Mouse (Mus musculus): ENCODE results near the gene Coro6.

Gene Coro6

GRCm38 (mm10) chr11:77493512-77494343, 31.5 kb downstream of the Coro6 start, which contains the start of gene Git1:
TSS of gene Git1 (plus strand) at chr11:77493562.
- DNase-seq (ENCODE audit: low read depth, low spot score) = peak; percentile 69

GRCm38 (mm10) chr11:77494344-77494676, 32.1 kb downstream of the Coro6 start:
- no peak for DNase-seq (ENCODE audit: low read depth, low spot score)

GRCm38 (mm10) chr11:77494782-77495181, 32.6 kb downstream of the Coro6 start:
- no peak for DNase-seq (ENCODE audit: low read depth, low spot score)

DNA sequence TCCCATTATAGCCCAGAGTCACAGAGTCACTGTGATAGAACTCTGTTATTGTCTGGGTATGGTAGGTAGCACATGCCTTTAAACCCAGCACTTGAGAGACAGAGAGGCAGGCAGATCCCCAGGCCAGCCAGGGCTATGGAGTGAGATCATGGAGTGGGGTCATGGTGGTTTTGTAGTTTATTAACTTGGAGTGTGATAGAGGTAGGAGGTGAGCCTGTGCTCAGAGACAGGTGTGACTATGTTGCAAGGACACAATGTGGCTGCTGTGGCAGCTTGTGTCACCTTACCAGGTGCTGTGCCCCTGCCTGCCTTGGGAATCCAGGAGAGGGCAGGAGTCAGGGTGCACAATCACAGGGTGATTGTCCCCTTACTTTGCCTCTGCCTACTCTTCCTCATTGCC, 33.3 kb downstream of the Coro6 start:
- no peak for DNase-seq (ENCODE audit: low read depth, low spot score)

GRCm38 (mm10) chr11:77497341-77497756, 35.1 kb downstream of the Coro6 start:
- DNase-seq (ENCODE audit: low read depth, low spot score) = peak; percentile 66

- DNase-seq (ENCODE audit: low read depth, low spot score) = no peak
These were observed 35.6 kb downstream of the Coro6 start for GRCm38 (mm10) chr11:77497851-77498250.

GRCm38 (mm10) chr11:77498261-77499139, 36.3 kb downstream of the Coro6 start:
- no peak for DNase-seq (ENCODE audit: low read depth, low spot score)

GRCm38 (mm10) chr11:77499354-77499753, 37.1 kb downstream of the Coro6 start:
- no peak for DNase-seq (ENCODE audit: low read depth, low spot score)

GRCm38 (mm10) chr11:77500361-77501325, 38.4 kb downstream of the Coro6 start:
- no peak for DNase-seq (ENCODE audit: low read depth, low spot score)

DNA sequence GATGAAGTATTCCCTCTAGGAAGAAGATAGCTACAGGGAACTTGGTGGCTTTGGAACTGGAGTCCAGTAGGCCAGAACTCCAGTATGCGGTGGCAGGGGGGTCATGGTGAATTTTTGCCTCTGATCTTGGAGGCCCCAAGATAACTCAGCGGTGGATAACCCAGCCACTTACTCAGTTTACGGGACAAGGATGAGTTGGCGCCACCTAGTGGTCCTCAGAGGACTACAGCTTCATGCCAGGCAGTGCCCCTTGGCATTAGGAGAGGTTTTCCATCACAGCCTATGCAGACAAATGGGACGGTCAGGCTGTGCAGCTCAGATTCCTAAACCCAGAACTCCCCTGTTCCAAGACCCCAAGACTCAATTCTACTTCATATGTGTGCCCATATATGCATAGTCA, 39.2 kb downstream of the Coro6 start:
- peak; percentile 77 for DNase-seq (ENCODE audit: low read depth, low spot score)

GRCm38 (mm10) chr11:77501971-77502370, 39.8 kb downstream of the Coro6 start:
- DNase-seq (ENCODE audit: low read depth, low spot score) = no peak

- DNase-seq (ENCODE audit: low read depth, low spot score) = no peak
These were observed 40.3 kb downstream of the Coro6 start for GRCm38 (mm10) chr11:77502481-77502880.

DNA sequence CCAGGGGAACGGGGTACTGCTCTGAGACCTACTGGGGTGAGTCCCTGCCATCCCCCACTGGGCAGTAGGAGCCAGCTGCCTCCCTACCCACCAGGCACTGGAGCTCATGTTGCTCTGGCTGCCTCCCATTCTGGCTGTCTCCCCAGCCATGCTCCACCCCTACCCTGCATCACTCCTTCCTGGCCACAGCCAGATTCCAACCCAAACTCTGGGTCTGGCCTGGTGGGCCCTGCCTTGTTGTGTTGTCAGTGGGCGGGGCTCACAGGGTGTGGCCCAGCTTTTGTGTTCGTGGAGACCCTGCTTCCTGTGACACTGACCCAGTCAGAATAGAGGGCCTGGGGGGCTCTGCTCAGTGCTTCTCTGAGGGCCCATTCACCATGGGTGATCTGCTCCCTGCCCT, 41.3 kb downstream of the Coro6 start:
- no peak for DNase-seq (ENCODE audit: low read depth, low spot score)

GRCm38 (mm10) chr11:77504377-77504776, 42.2 kb downstream of the Coro6 start:
- DNase-seq (ENCODE audit: low read depth, low spot score) = no peak

DNA sequence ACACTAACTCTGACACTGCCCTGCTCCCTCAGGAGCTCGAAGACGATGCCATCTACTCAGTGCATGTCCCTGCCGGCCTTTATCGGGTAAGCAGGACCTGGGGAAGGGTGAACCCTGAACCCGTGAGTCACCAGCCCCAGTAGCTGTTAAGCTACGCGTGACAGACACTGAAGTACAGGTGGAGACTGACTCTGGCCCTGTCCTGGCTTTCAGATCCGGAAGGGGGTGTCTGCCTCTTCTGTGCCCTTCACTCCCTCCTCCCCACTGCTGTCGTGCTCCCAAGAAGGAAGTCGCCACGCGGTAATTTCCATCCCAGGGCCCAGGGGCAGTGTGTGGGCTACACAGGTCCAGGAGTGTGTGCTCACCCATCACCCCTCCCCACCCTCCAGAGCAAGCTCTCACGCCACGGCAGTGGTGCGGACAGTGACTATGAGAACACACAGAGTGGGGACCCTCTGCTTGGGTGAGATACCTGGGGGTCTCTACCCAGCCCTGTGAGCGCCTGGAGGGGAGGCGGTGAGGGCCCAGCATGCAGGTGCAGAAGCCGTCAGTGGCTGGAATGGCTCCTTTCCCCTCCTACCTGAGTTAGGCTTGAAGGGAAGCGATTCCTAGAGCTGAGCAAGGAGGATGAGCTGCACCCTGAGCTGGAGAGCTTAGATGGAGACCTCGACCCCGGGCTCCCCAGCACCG, 43.2 kb downstream of the Coro6 start:
- DNase-seq (ENCODE audit: low read depth, low spot score) = no peak

DNA sequence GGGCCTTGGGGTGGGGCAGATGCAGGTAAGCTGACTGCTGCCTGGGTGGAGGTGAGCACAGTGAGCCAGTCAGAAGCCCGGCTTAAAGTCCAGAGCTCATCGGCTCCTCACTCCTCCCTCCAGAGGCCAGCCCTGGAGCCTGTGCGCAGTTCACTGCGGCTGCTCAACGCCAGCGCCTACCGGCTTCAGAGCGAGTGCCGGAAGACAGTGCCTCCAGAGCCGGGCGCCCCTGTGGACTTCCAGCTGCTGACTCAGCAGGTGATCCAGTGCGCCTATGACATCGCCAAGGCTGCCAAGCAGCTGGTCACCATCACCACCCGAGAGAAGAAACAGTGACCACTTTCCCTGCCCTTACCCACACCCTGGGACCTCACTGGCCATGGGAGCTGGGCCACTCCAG, 44.1 kb downstream of the Coro6 start:
- DNase-seq (ENCODE audit: low read depth, low spot score) = no peak

GRCm38 (mm10) chr11:77506941-77507340, 44.7 kb downstream of the Coro6 start:
- DNase-seq (ENCODE audit: low read depth, low spot score) = no peak

DNA sequence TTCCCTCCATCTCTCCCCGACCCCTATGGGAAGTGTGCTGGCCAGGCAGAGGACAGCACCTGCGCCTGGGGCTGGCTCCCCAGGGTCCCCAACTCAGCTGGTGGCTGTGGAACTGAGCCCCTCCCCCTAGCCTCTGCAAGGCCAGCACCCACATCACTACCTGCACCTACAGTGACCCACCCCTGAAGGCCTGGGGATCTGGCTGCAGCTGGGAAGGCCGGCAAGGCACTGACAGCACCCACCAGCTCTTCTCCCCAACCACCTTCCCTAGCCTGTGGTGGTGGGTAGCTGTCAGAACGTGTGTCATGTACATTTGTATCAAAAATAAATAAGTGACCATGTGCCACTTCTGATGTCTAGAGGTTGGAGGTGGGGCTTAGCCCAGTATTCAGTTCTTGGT, 45.2 kb downstream of the Coro6 start:
- DNase-seq (ENCODE audit: low read depth, low spot score) = no peak

- peak; percentile 82 for DNase-seq (ENCODE audit: low read depth, low spot score)
These were observed 46.1 kb downstream of the Coro6 start for GRCm38 (mm10) chr11:77508068-77509021.

GRCm38 (mm10) chr11:77511336-77511735, 49.1 kb downstream of the Coro6 start:
- no peak for DNase-seq (ENCODE audit: low read depth, low spot score)
